Mouse (Mus musculus) brain, adult 2 months (tissue): ENCODE measurements around the gene Ptpn23.
"Not testable (repeated sequence)": the region's sequence is repeated elsewhere in the genome, so short reads cannot be mapped to it uniquely, and the experiment has no call there.

ENCODE experiments used
- DNase-seq: peaks from one replicate; pipeline ENCODE4 v3.0.0; 2011; ENCODE audit warnings: low read depth, low spot score

Ptpn23 gene

DNA sequence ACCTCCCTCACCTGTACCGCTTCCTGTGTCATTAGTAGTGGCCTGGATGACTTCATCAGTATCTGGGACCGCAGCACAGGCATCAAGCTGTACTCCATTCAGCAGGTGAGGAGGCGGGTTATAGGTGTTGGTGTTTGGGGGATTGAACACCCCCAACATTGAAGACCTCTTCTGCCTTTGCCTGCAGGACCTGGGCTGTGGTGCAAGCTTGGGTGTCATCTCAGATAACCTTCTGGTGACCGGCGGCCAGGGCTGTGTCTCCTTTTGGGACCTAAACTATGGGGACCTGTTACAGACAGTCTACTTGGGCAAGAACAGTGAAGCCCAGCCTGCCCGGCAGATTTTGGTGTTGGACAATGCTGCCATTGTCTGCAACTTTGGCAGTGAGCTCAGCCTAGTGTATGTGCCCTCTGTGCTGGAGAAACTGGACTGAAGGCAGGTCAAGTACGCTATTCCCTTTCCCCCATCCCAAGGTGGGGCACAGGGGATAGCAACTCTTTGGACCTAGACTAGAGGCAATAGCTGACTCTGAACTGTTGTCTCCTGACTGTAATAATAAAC lies 23.6 kb downstream of the Ptpn23 start:
- DNase-seq = peak; percentile 66

DNA sequence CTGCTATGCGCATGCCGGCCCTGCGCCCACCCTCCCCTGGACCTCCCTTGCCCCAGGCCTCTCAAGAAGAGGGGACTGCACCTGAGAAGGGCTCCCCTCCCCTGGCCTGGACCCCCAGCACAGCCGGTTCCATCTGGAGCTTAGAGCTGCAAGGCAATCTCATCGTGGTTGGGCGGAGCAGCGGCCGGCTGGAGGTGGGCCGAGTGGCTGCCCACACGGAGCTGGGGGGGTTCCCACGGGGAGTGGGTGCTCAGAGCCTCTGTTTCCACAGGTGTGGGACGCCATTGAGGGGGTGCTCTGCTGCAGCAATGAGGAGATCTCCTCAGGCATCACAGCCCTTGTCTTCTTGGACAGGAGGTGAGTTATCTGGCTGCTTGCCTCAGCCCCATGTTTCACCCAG lies 26.7 kb downstream of the Ptpn23 start:
- DNase-seq = no peak

DNA sequence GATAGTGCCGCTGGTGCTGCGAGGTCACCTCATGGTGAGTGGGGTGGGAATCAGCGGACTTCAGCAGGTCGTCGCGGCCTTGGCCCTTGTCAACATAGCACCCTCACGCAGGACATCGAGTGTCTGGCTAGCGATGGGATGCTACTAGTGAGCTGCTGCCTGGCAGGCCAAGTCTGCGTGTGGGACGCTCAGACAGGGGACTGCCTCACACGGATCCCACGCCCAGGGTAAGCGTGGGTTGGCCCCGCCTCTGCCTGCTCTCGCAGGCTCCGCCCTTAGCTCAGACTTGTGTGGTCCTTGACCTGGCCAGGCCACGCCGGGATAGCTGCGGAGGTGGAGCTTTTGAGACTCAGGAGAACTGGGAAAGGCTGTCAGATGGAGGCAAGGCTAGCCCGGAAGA lies 27.4 kb downstream of the Ptpn23 start:
- DNase-seq = no peak

DNA sequence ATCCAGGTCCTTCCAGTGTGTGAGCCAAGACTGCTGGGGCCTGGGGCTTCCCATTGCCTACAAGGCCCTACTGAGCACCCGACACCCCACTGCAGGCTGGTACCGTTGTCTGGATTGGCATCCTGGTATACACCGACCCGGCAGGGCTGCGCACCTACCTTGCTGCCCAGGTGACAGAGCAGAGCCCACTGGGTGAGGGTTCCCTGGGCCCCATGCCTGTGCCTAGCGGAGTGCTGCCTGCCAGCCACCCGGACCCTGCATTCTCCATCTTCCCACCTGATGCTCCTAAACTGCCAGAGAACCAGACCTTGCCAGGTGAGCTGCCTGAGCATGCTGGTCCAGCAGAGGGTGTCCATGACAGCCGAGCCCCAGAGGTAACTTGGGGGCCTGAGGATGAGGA lies 28.7 kb downstream of the Ptpn23 start:
- no peak for DNase-seq

DNA sequence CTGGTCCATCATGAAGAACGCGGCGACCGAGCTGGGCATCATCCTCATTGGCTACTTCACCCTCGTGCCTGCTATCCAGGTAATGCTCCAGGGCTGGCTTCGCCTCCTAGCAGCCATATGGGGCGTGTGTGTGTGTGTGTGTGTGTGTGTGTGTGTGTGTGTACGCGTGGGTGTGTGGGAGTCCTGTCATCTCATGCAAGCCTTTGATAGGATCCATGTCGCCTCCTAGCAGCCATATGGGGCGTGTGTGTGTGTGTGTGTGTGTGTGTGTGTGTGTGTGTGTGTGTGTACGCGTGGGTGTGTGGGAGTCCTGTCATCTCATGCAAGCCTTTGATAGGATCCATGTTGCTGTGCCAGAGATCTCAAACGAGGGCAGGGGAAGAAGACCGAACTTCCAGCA lies 30.4 kb downstream of the Ptpn23 start:
- DNase-seq = not testable (repeated sequence)

DNA sequence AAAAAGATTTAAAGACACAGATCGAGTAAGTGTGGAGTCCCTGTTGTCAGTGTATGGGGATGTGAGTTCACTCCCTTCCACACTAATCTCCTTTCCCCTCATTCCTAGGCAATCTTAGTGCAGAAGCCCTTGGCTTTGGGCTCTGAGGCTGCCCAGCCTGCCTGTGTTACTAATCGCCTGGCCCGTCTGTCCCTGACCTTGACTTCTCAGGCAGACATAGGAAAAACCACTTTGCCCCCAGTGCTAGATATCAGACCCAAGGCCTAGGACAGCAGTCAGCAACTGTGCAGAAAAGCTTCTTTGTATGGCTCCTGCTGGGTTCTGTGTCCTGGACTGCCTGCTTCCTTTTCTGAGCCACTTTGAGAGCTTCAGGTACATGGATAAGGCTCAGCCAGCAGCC lies 32.3 kb downstream of the Ptpn23 start:
- DNase-seq = no peak

DNA sequence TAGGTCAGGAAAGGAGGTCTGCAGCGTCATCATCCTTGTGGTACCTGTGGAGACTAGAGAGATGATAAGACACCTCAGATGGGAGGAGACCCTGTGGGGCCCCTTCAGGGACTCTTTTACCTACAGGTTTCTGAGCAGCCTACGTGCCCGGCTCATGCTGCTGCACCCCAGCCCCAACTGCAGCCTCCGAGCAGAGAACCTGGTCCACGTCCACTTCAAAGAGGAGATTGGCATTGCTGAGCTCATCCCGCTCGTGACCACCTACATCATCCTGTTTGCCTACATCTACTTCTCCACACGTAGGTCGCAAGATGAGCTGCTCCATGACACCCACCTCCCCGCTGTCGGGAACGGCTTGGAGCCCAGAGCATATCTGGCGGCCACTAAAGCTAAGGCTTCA lies 34.1 kb downstream of the Ptpn23 start:
- no peak for DNase-seq

DNA sequence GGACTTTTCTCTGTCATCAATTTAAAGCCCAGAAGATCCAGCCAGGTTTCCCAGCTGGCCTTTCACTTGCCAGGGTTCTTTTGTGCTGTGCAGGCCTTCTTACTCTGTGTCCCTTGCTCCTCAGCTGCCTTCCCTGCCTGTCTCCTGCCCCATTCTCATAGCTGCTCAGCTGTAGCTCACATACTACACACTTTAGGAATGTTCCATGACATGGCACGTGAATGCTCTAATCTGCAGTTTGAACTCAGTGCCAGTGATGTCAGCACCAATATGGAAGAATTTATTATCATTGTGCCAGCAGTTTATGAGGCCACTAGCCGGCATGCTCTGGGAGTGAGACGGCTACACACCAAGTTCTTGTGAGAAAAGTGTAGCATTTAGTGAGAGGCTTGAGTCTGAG lies 38.2 kb downstream of the Ptpn23 start:
- DNase-seq = no peak

DNA sequence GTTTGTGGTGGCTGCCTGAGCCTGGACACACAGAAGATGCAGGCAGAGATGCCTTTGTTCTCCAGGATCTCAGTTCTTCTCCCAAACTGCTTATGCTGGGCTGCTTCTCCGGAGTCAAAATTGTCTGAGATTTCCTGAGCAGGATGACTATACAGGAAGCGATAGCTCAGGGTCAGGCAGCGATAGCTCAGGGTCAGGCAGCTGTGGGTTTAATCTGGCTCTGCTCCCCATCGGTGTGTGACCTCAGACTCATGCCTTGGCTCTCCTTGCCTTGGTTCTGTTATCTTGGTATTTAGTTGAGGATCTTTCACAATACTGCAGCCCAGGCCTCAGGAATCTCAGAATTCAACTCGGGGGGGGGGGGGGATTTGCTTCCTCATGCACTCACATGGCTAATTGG lies 41.3 kb downstream of the Ptpn23 start:
- no peak for DNase-seq

DNA sequence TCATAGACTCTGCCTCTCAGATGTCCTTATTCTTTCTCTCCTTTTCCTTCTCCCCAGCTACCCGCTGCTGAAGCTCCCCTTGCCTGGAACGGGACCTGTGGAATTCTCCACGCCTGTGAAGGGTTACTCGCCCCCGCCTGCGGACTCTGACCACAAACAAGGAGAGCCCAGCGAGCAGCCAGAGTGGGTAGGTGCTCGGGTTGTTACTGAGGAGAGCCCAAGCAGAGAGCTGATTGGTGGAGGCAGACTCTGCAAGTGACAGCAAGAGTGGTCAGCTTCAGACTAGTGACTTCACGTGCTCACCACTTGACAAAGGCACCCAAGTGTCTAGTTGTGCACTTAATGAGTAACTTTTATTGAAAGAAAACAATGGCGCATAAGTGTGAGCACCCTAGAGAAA lies 45.7 kb downstream of the Ptpn23 start:
- no peak for DNase-seq

DNA sequence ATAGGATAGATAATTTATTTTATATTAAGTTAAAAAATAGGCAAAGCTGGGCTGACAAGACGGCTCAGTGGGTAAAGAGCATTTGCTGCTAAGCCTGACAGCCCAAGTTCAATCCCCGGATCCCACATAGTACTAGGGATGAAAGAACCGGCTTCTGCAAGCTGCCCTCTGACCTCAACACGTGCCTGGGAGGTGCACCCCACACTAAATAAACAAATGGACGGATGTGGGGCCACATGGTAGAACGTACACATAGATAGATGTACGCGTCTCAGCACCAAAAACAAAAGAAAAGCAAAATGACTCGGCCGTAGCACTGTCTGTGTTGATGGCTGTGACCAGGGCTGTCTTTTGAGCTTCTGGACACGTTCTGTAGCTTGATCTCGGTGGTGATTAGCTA lies 46.7 kb downstream of the Ptpn23 start:
- no peak for DNase-seq

DNA sequence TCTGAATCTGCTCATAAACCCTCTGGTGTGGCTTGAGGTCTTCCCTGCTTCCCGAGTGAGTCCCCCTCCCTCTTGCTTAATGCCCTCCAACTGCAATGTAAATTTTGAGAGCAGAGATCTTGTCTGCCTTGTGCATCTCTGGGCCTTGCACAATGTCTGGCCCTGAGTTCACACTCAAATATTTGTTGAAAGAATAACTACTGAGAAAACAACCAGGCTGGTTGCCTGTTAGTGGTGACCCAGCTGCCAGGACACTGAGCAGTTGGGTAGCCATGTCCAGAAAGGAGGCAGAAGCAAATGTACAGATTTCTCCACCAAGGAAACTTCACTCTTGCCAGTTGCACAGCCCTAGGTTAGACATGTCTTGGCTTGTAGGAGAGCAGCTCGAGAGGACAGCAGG lies 49.7 kb downstream of the Ptpn23 start:
- no peak for DNase-seq

DNA sequence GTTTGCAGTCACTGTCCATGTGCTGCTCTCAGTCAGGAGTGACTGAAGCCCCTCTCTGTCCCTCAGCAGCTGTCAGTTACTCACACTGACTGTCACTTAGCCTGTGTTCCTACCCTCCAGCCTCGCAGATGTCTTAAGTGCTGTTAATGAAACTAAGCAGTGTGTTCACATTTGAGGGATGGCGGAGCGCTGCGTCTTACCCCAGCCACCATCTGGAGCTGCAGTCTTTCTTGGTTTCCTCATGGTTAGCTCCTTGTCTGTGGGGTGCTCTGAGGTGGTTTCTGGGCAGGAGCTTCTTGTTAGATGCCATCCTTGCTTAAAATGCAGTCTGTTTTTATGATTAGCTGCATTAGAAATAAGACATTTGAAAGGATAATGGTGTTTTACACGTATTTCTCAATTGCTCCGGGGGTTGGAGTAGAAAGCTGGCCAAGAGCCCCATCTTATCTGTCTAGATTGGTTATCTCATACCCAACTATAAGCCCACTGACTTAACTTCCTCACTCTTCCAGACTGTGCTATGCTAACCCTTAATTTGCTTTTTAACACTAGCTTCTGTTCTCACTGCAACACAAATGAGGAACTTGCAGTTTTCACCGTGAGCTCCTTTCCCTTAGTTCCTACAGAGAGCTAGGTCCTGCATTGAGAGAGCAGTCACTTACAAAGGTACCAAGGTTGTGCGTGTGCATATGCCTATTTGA lies 55.9 kb downstream of the Ptpn23 start:
- no peak for DNase-seq

DNA sequence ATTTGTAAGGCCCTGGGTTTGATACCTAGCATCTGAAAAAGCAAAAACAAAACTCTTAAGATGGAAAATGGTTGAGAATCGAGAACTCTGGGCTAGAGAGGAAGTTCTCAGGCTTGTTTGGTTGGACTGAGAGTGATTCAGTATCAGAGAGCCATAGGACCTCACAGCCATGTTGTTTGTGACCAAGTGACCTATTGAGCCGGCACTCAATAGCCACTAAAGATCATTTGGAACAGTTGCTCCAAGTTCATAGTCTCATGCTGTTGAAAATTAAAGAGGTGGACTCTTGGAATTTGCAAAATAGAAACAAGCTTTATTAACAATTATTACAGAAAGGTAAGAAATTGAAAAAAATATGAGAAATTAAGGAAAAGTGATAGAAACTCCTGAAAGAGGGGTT lies 56.7 kb downstream of the Ptpn23 start:
- no peak for DNase-seq

DNA sequence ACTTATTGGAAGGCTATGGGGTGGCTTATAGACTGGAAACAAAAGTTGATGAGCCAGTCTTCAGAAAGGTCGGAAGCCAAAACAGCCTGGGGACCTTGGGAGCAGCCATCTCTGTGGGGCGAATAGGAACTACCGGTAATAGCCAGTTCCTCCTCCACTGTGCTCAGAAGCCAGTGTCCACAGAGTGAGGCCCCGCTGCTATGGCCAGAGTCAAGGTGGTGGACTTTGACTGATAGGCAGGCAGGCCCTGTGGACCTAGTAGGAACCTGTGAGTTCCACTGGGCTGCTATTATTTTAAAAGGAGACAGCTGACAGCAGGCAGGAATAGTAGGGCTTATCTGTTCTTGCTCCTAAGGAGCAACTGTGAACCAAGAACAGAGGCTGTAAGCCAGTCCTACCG lies 57.4 kb downstream of the Ptpn23 start:
- DNase-seq = no peak

DNA sequence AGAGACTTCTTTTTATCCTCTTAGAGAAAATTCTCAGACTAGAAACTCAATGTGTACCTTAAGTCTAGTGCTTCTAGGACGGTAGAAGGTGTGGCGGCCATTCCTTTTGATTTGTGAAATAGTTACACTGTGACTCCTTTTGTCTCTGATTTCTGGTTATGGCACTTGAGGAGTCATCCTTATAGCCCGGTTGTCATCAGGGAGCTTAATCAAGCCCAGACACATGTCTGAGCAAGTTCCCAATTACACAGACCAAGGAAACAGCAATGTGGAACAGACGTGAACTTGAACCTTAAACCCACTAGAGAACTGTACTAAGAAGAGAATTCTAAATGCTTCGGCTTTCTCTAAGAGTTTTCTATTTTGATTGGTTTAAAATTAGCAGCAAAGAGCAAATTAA lies 57.8 kb downstream of the Ptpn23 start:
- DNase-seq = no peak

DNA sequence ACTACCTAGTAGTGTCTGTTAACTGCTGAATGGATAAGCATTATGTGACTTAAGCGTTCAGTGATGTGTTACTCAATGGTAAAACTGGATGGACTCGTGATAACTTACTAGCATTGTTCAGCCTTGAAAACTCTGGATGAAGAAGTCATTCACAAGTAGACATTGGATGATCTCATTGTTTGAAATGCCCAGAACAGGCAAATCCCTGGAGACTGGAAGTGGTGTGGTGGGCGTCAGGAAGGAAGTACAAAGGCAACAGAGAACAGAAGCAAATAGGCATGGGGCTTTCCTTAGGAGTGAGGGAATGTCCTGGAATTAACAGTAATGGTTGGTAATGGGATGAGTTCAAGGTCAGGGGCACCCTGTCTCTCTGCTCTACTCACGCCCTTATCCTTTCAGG lies 59.1 kb downstream of the Ptpn23 start:
- no peak for DNase-seq

DNA sequence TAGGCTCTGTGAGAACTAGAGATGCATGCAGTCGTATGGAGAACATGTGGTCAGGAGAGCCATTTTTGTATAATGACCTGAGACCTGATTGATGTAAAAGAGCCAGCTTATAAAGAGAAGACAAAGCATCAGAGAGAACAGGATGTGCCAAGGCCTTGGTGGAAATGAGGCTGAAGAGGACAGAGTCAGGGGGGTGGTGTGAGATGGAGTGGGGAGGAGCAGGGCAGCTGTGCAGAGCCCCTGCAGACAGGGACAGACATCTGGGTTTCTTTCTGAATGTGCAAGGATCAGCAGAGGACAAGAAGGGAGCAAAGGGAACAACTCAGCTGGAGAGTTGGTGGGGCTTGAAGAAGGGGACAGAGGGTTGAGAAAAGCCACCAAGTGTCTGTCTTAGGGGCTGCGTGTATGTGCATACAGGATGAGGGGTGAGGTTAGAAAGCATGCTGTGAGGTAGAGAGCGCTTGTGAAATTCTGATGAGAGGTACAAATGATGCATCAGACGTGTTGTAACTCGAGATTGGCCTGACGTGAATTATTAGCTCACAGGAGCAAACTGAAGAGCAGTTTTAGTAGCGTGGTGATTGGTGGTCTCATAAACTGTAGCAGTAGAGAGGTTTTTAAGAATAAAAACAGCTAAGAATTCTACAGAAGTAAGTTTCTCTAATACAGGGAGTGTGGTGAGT lies 62.8 kb downstream of the Ptpn23 start:
- no peak for DNase-seq

DNA sequence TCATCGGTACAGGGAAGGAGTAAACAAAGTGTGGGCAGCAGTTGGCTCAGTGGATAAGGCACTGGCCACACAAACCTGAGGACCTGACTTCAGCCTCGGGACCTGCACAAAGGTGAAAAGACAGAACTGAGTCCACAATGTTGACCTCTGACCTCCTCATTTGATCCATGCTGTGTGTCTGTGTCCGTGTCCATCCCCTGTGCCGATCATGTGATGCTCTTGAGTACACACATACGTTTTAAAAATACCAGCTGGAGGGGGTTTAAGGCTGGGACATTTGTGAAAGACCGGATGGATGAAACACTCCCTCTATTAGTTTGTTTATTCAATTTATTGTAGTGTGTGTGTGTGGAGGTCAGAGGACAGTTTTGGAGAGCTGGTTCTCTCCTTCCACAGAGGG lies 64.2 kb downstream of the Ptpn23 start:
- no peak for DNase-seq

DNA sequence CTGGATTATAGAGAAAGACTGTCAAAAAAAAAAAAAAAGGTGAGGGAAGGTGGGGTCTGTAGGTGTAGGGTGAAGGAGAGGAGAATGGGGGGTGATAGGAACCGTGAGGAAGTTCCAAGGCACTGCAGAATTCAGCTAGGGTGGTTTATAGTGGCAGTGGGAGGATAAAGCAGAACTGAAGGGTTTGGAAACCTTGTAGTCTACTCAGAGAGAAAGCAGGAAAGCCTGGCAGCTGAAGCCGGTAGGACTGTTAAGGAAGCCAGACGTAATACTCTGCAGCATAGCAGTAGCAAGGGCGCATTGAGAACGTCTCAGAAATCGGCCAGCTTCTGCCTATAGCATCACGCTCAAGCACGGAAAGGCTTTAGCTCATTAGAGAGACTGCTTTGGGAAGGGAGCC lies 66.0 kb downstream of the Ptpn23 start:
- peak; percentile 52 for DNase-seq

DNA sequence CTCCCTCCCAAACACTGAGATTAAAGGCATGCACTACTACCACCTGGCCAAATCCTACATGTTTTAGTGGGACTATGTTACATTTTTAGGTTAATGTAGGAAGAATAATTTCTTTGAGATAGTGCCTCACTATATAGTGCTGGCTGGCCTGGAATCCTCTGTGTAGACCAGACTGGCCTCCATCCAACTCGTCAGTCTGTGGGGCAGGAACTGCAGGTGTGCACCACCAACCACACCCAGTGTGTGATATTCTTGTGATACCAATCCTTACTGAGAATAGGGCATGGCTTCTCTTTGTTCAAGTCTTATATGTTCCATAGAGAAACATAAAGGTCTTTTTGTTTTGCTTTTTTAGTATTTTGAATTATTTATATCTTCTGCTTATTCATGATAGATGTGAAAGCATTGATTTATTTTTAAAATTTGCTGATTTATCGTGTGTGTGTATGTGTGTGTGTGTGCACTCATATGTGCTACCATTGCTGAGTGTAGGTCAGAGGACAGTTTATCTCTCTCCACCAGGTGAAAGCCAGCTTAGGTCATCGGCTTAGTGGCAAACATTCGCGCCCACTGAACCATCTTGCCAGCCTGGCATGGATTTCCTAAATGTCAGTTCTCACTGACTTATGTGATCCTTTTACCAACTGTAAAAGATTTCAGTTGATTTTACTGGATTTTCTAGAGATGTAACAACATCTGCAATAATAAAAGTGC lies 67.8 kb downstream of the Ptpn23 start:
- DNase-seq = no peak
